In the genomic region with DNA sequence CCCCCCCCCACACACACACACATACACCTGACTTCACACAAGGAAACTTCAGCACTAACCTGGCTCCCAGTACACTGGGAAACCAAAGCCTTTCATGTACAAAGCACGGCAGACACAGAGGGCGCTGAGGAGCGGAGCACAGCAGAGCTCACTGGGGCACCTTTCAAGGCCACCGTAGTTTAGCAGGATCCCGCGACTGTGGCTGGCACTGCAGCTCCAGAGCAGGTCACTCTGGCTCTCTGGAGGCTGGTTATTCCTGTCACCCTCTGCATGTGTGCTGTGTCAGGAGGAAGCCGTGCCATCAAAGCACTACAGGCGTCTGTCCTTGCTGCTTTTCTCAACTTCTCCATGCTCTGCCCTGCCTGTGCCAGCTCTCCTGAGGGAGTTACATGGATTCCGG, we compare ENCODE assay signal across 13 mouse cellular contexts. TPM values are rescaled to one million over a fixed set of nuclear protein-coding genes. Genes with fewer than 3 reads are reported as not detected.
DNase-seq lines count a peak whose midpoint lies in the region; TF ChIP-seq lines count a peak whose summit lies in the region.
"Had no signal": no experiment of that assay in that cellular context is flagged by ENCODE, and none has a peak within 500 bp of the region (broad histone marks: within the 10 kb centered on the region; RNA-seq: fewer than 3 reads in every experiment).

No protein-coding gene starts in this region.

- no peaks in the 10 kb centered on the region for H3K4me1 ChIP-seq in heart, adult 2 months (ENCODE audit: control insufficient read depth, insufficient read depth, low read length)
- H3K4me1 ChIP-seq in heart, embryonic 10.5 days = peaks cover 3% of the 10 kb centered on the region; the same call in 1 of the 2 replicates
- H3K4me1 ChIP-seq in ES-Bruce4 (ENCODE audit: control insufficient read depth, insufficient read depth, low read length) = no peaks in the 10 kb centered on the region
- H3K4me1 ChIP-seq: liver, embryonic 15.5 days; midbrain, embryonic 10.5 days; neural tube, embryonic 13.5 days had no signal

- no peak overlapping the region for H3K27ac ChIP-seq in heart, adult 2 months
- no peak overlapping the region for H3K27ac ChIP-seq in heart, embryonic 10.5 days
- H3K27ac ChIP-seq in ES-Bruce4 (ENCODE audit: insufficient read depth, low read length) = no peak overlapping the region
- H3K27ac ChIP-seq: heart, embryonic 13.5 days; liver, embryonic 15.5 days; midbrain, embryonic 10.5 days; neural tube, embryonic 13.5 days had no signal

- no peaks in the 10 kb centered on the region for H3K27me3 ChIP-seq in heart, adult 2 months (ENCODE audit: control insufficient read depth, insufficient read depth, low read length)
- peaks cover 9% of the 10 kb centered on the region; the same call in 1 of the 2 replicates for H3K27me3 ChIP-seq in heart, embryonic 10.5 days (ENCODE audit: insufficient read depth, poor library complexity, severe bottlenecking)
- no peaks in the 10 kb centered on the region for H3K27me3 ChIP-seq in ES-Bruce4 (ENCODE audit: control insufficient read depth, insufficient read depth, low read length, poor library complexity, severe bottlenecking)
- H3K27me3 ChIP-seq: neural tube, embryonic 13.5 days had no signal

- H3K9ac ChIP-seq in heart, adult 2 months (ENCODE audit: low read depth, low read length) = no peak overlapping the region
- H3K9ac ChIP-seq in ES-Bruce4 (ENCODE audit: low read depth, poor library complexity, severe bottlenecking) = no peak overlapping the region
- H3K9ac ChIP-seq: heart, embryonic 13.5 days; liver, embryonic 15.5 days; neural tube, embryonic 13.5 days had no signal

- intact Hi-C loops in heart, adult 2 months (cut with DNase I) = no loop called here

- 42% methylated on average over 9 of the region's 9 CpGs for WGBS in heart, adult 2 months
- 48% methylated on average over 9 of the region's 9 CpGs for WGBS in heart, embryonic 10.5 days

- H3K4me3 ChIP-seq in heart, adult 2 months = no peak overlapping the region
- H3K4me3 ChIP-seq in heart, embryonic 10.5 days = no peak overlapping the region
- H3K4me3 ChIP-seq in ES-Bruce4 (ENCODE audit: low read depth, low read length) = no peak overlapping the region
- H3K4me3 ChIP-seq: heart, embryonic 13.5 days; liver, embryonic 15.5 days; midbrain, embryonic 10.5 days; neural tube, embryonic 13.5 days had no signal

- no peak for TF ChIP-seq POLR2A in heart, adult 2 months (IDR thresholded peaks at IDR 0.05; ENCODE audit: insufficient read depth, low read depth, low read length)
- TF ChIP-seq POLR2A in ES-Bruce4 (IDR thresholded peaks at IDR 0.05; ENCODE audit: insufficient read depth, low read length) = no peak

- TF ChIP-seq EP300 in heart, adult 2 months (IDR thresholded peaks at IDR 0.05; ENCODE audit: insufficient read depth, low read depth, low read length) = no peak
- TF ChIP-seq EP300 in ES-Bruce4 (IDR thresholded peaks at IDR 0.05; ENCODE audit: insufficient read depth, low read depth, low read length) = no peak

- TF ChIP-seq CTCF in heart, adult 2 months (IDR thresholded peaks at IDR 0.05) = peak; percentile 33
- peak; percentile 28 for TF ChIP-seq CTCF in ES-Bruce4 (IDR thresholded peaks at IDR 0.05; ENCODE audit: low read depth, low read length)

- no peaks in the 10 kb centered on the region for H3K9me3 ChIP-seq in heart, embryonic 10.5 days
- H3K9me3 ChIP-seq in ES-Bruce4 (replicated peaks; ENCODE audit: control insufficient read depth, insufficient read depth, low read length, poor library complexity, severe bottlenecking) = no peaks in the 10 kb centered on the region
- H3K9me3 ChIP-seq: heart, embryonic 13.5 days; liver, embryonic 15.5 days; midbrain, embryonic 10.5 days; neural tube, embryonic 13.5 days had no signal

- no peaks in the 10 kb centered on the region for H3K79me2 ChIP-seq in heart, adult 2 months (replicated peaks; ENCODE audit: control insufficient read depth, insufficient read depth, low read length)

- H3K36me3 ChIP-seq in heart, adult 2 months (ENCODE audit: control insufficient read depth, insufficient read depth, low read length) = no peaks in the 10 kb centered on the region
- H3K36me3 ChIP-seq in heart, embryonic 10.5 days = no peaks in the 10 kb centered on the region
- H3K36me3 ChIP-seq in ES-Bruce4 (ENCODE audit: control insufficient read depth, insufficient read depth, low read length, poor library complexity, severe bottlenecking) = no peaks in the 10 kb centered on the region
- H3K36me3 ChIP-seq: heart, embryonic 13.5 days; liver, embryonic 15.5 days; midbrain, embryonic 10.5 days; neural tube, embryonic 13.5 days had no signal

- peak; percentile 24 to 29 for DNase-seq in heart, adult 2 months
- DNase-seq in heart, embryonic 10.5 days (ENCODE audit: low spot score) = no peak
- peak; percentile 64 for DNase-seq in adrenal gland, postnatal 10 days
- DNase-seq in heart, postnatal 4 days = peak; percentile 55
- DNase-seq in adipocyte (ENCODE audit: low spot score) = no peak
- no peak for DNase-seq in retina, postnatal 1 day
- DNase-seq in layer of hippocampus, adult 11-12 months (ENCODE audit: low spot score) = no peak
- DNase-seq: kidney, adult 8-10 months had no signal

RNA-seq across cellular contexts. Expression of a gene that starts 9.4 kb away (rescaled TPM):
- total RNA-seq in heart, adult 2 months (2021) = under 1 TPM; 0.66 to 0.70 TPM
- 0.56 and 1.1 TPM in 2 replicates for polyA plus RNA-seq in heart, adult 2 months (2012; rRNA removed)
- 4.4 and 8.2 TPM in 2 replicates for polyA plus RNA-seq in heart, embryonic 10.5 days (2016; fragmentation: Nextera tagmentation; extraction: Ambion mirVana)
- 3.3 and 5.5 TPM in 2 replicates for polyA plus RNA-seq in ES-Bruce4 (2011; ENCODE audit: insufficient read depth, insufficient read length, low read depth, missing spikeins)
- 1 to 10 TPM in 1 of 2 experiments, under 1 TPM in 1; 0.60 to 1.2 TPM for total RNA-seq in adrenal gland, postnatal 10 days (2021)
- 1 to 10 TPM; 4.3 to 5.8 TPM for total RNA-seq in heart, postnatal 4 days (2021)
- polyA plus RNA-seq: liver, embryonic 15.5 days had no signal

RNA-seq across cellular contexts. Expression of a gene that starts 53.8 kb away (rescaled TPM):
- 10 to 100 TPM; 30.3 to 32.1 TPM for total RNA-seq in heart, adult 2 months (2021)
- polyA plus RNA-seq in heart, adult 2 months (2012; rRNA removed) = 13.5 and 19.4 TPM in 2 replicates
- polyA plus RNA-seq in heart, embryonic 10.5 days (2016; fragmentation: Nextera tagmentation; extraction: Ambion mirVana) = 22.0 and 28.4 TPM in 2 replicates
- polyA plus RNA-seq in ES-Bruce4 (2011; ENCODE audit: insufficient read depth, insufficient read length, low read depth, missing spikeins) = 47.9 and 51.0 TPM in 2 replicates
- total RNA-seq in adrenal gland, postnatal 10 days (2021) = 10 to 100 TPM; 29.8 to 39.3 TPM
- total RNA-seq in heart, postnatal 4 days (2021) = 10 to 100 TPM; 51.3 to 53.5 TPM

RNA-seq across cellular contexts. Expression of a gene that starts 56.3 kb away (rescaled TPM):
- total RNA-seq in heart, adult 2 months (2021) = 1 to 10 TPM; 6.3 to 6.7 TPM
- 3.8 and 4.3 TPM in 2 replicates for polyA plus RNA-seq in heart, adult 2 months (2012; rRNA removed)
- 3.2 and 4.6 TPM in 2 replicates for polyA plus RNA-seq in heart, embryonic 10.5 days (2016; fragmentation: Nextera tagmentation; extraction: Ambion mirVana)
- polyA plus RNA-seq in ES-Bruce4 (2011; ENCODE audit: insufficient read depth, insufficient read length, low read depth, missing spikeins) = 1.2 and 2.2 TPM in 2 replicates
- total RNA-seq in adrenal gland, postnatal 10 days (2021) = 10 to 100 TPM; 10.1 to 13.0 TPM
- 1 to 10 TPM; 7.1 to 7.5 TPM for total RNA-seq in heart, postnatal 4 days (2021)

Comparison
In these comparisons a context has a peak if more than half of its experiments do, and no peak if none do; other contexts are left out.
1. DNase-seq: peak in heart, adult 2 months (2 of 2), adrenal gland, postnatal 10 days (single experiment) and heart, postnatal 4 days (single experiment); none in heart, embryonic 10.5 days (single experiment), adipocyte (single experiment), retina, postnatal 1 day (single experiment) and layer of hippocampus, adult 11-12 months (single experiment).